19 mouse cellular contexts compared by ENCODE assay signal in the genomic region with DNA sequence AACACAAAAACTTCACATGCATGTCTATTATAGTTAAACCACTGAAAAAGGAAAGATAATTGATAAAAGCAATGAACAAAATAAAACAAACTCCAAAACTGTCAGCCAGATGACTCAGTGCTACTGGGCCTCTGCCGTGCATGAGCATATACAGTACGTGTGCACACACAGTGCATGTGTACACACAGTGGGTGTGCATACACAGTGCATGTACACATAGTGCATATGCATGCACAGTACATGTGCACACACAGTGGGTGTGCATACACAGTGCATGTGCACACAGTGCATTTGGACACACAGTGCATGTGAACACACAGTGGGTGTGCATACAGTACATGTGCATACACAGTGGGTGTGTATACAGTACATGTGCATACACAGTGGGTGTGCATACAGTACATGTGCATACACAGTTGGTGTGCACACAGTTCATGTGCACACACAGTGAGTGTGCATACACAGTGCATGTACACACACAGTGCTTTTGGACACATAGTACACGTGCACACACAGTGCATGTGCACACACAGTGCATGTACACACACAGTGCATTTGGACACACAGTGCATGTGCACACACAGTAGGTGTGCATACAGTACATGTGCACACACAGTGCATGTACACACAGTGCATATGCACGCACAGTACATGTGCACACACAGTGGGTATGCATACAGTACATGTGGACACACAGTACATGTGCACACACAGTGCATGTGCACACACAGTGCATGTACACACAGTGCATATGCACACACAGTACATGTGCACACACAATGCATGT. TPM values are rescaled to one million over a fixed set of nuclear protein-coding genes. Genes with fewer than 3 reads are reported as not detected.
DNase-seq lines count a peak whose midpoint lies in the region; ATAC-seq lines count a peak whose summit lies in the region.
"Had no signal": no experiment of that assay in that cellular context is flagged by ENCODE, and none has a peak within 500 bp of the region (broad histone marks: within the 10 kb centered on the region; RNA-seq: fewer than 3 reads in every experiment).

No protein-coding gene starts in this region.

- DNase-seq in forebrain, embryonic 10.5 days (ENCODE audit: extremely low spot score, low spot score) = no peak
- no peak for DNase-seq in limb, embryonic 11.5 days (ENCODE audit: low spot score)
- DNase-seq in limb, embryonic 10.5 days (ENCODE audit: low spot score) = no peak
- DNase-seq in urinary bladder, adult 2 months (ENCODE audit: low spot score) = no peak
- DNase-seq in urinary bladder, postnatal 4 days (ENCODE audit: low spot score in 2 of 2) = no peak
- DNase-seq: adrenal gland, adult 2 months; cerebellum, adult 18-20 months; gastrocnemius, postnatal 36 days; kidney, adult 8-10 months; liver, postnatal 0 days; spleen, adult 18-20 months; thymus, postnatal 36 days had no signal

- WGBS in forebrain, embryonic 13.5 days = 93% methylated on average over 4 of the region's 4 CpGs
- WGBS in forebrain, embryonic 10.5 days = 95% methylated on average over 4 of the region's 4 CpGs
- 92% methylated on average over 4 of the region's 4 CpGs for WGBS in limb, embryonic 11.5 days
- WGBS in limb, embryonic 10.5 days = 94% methylated on average over 4 of the region's 4 CpGs
- WGBS in neural tube, embryonic 14.5 days = 96% methylated on average over 4 of the region's 4 CpGs
- 95% methylated on average over 4 of the region's 4 CpGs for WGBS in neural tube, embryonic 15.5 days

- peaks cover 14% of the 10 kb centered on the region for H3K4me1 ChIP-seq in forebrain, embryonic 13.5 days
- H3K4me1 ChIP-seq in forebrain, embryonic 10.5 days = peaks cover 12% of the 10 kb centered on the region
- no peaks in the 10 kb centered on the region; the same call in 1 of the 2 replicates for H3K4me1 ChIP-seq in limb, embryonic 11.5 days (ENCODE audit: control insufficient read depth, insufficient read depth, low read length)
- H3K4me1 ChIP-seq in limb, embryonic 10.5 days = peaks cover 13% of the 10 kb centered on the region
- H3K4me1 ChIP-seq in neural tube, embryonic 14.5 days (ENCODE audit: control insufficient read depth, insufficient read depth, low read length) = peaks cover 5% of the 10 kb centered on the region
- H3K4me1 ChIP-seq in neural tube, embryonic 15.5 days = peaks cover 20% of the 10 kb centered on the region

- no peaks in the 10 kb centered on the region for H3K36me3 ChIP-seq in forebrain, embryonic 13.5 days (ENCODE audit: poor library complexity, severe bottlenecking)
- no peaks in the 10 kb centered on the region for H3K36me3 ChIP-seq in forebrain, embryonic 10.5 days (replicated peaks)
- no peaks in the 10 kb centered on the region for H3K36me3 ChIP-seq in limb, embryonic 11.5 days (ENCODE audit: control insufficient read depth, insufficient read depth, low read length)
- H3K36me3 ChIP-seq in limb, embryonic 10.5 days = no peaks in the 10 kb centered on the region
- H3K36me3 ChIP-seq in neural tube, embryonic 14.5 days (ENCODE audit: control insufficient read depth, insufficient read depth, low read length) = no peaks in the 10 kb centered on the region
- no peaks in the 10 kb centered on the region for H3K36me3 ChIP-seq in neural tube, embryonic 15.5 days
- H3K36me3 ChIP-seq: heart, embryonic 13.5 days; midbrain, embryonic 12.5 days; neural tube, embryonic 13.5 days had no signal

- H3K9me3 ChIP-seq in forebrain, embryonic 13.5 days (replicated peaks) = no peaks in the 10 kb centered on the region
- no peaks in the 10 kb centered on the region for H3K9me3 ChIP-seq in forebrain, embryonic 10.5 days
- no peaks in the 10 kb centered on the region for H3K9me3 ChIP-seq in limb, embryonic 11.5 days (ENCODE audit: control insufficient read depth, low read length)
- H3K9me3 ChIP-seq in limb, embryonic 10.5 days (replicated peaks) = no peaks in the 10 kb centered on the region
- H3K9me3 ChIP-seq in neural tube, embryonic 14.5 days (ENCODE audit: control insufficient read depth, low read length) = no peaks in the 10 kb centered on the region
- H3K9me3 ChIP-seq in neural tube, embryonic 15.5 days (replicated peaks) = no peaks in the 10 kb centered on the region
- H3K9me3 ChIP-seq: heart, embryonic 13.5 days; midbrain, embryonic 12.5 days; neural tube, embryonic 13.5 days had no signal

- H3K27me3 ChIP-seq in forebrain, embryonic 13.5 days = peaks cover 18% of the 10 kb centered on the region
- peaks cover 32% of the 10 kb centered on the region for H3K27me3 ChIP-seq in forebrain, embryonic 10.5 days (ENCODE audit: poor library complexity, severe bottlenecking)
- H3K27me3 ChIP-seq in limb, embryonic 11.5 days (ENCODE audit: control insufficient read depth, insufficient read depth, low read length) = peaks cover 11% of the 10 kb centered on the region
- peaks cover 28% of the 10 kb centered on the region for H3K27me3 ChIP-seq in limb, embryonic 10.5 days (ENCODE audit: low read depth, poor library complexity, severe bottlenecking)
- no peaks in the 10 kb centered on the region for H3K27me3 ChIP-seq in neural tube, embryonic 14.5 days (ENCODE audit: control insufficient read depth, insufficient read depth, low read length)
- H3K27me3 ChIP-seq in neural tube, embryonic 15.5 days (replicated peaks) = peaks cover 9% of the 10 kb centered on the region

- no peak overlapping the region for H3K4me2 ChIP-seq in forebrain, embryonic 13.5 days
- H3K4me2 ChIP-seq in limb, embryonic 11.5 days (ENCODE audit: low read depth, severe bottlenecking) = no peak overlapping the region
- H3K4me2 ChIP-seq in neural tube, embryonic 14.5 days (ENCODE audit: low read depth, low read length) = no peak overlapping the region
- H3K4me2 ChIP-seq in neural tube, embryonic 15.5 days = no peak overlapping the region
- H3K4me2 ChIP-seq: heart, embryonic 13.5 days; midbrain, embryonic 12.5 days; neural tube, embryonic 13.5 days had no signal

- 0 out of 2 replicates have a peak, but pooled peaks have one; percentile 19 for ATAC-seq in forebrain, embryonic 13.5 days
- peak; percentile 33; the same call in 1 of the 2 replicates for ATAC-seq in limb, embryonic 11.5 days (ENCODE audit: insufficient number of reproducible peaks, low FRiP score, low TSS enrichment, low read depth)
- ATAC-seq in neural tube, embryonic 14.5 days (ENCODE audit: low read depth) = peak; percentile 25; the same call in 1 of the 2 replicates
- no peak for ATAC-seq in neural tube, embryonic 15.5 days (ENCODE audit: low FRiP score)
- ATAC-seq: liver, postnatal 0 days had no signal

- H3K9ac ChIP-seq in forebrain, embryonic 13.5 days = no peak overlapping the region
- H3K9ac ChIP-seq in limb, embryonic 11.5 days (ENCODE audit: low read length) = no peak overlapping the region
- no peak overlapping the region for H3K9ac ChIP-seq in neural tube, embryonic 14.5 days (replicated peaks; ENCODE audit: low read depth, low read length)
- no peak overlapping the region for H3K9ac ChIP-seq in neural tube, embryonic 15.5 days (replicated peaks)
- H3K9ac ChIP-seq: heart, embryonic 13.5 days; liver, postnatal 0 days; midbrain, embryonic 12.5 days; neural tube, embryonic 13.5 days had no signal

- H3K27ac ChIP-seq in forebrain, embryonic 13.5 days = no peak overlapping the region
- H3K27ac ChIP-seq in forebrain, embryonic 10.5 days = no peak overlapping the region
- no peak overlapping the region for H3K27ac ChIP-seq in limb, embryonic 11.5 days (replicated peaks; ENCODE audit: low read depth, low read length)
- no peak overlapping the region for H3K27ac ChIP-seq in limb, embryonic 10.5 days
- H3K27ac ChIP-seq in neural tube, embryonic 14.5 days (ENCODE audit: low read depth, low read length) = no peak overlapping the region
- no peak overlapping the region for H3K27ac ChIP-seq in neural tube, embryonic 15.5 days (replicated peaks)
- H3K27ac ChIP-seq: heart, embryonic 13.5 days; midbrain, embryonic 12.5 days; neural tube, embryonic 13.5 days had no signal

- no peak overlapping the region for H3K4me3 ChIP-seq in forebrain, embryonic 13.5 days
- H3K4me3 ChIP-seq in forebrain, embryonic 10.5 days = no peak overlapping the region
- no peak overlapping the region for H3K4me3 ChIP-seq in limb, embryonic 11.5 days (ENCODE audit: low read depth, low read length)
- no peak overlapping the region for H3K4me3 ChIP-seq in limb, embryonic 10.5 days
- H3K4me3 ChIP-seq in neural tube, embryonic 14.5 days (ENCODE audit: low read depth, low read length) = no peak overlapping the region
- no peak overlapping the region for H3K4me3 ChIP-seq in neural tube, embryonic 15.5 days (replicated peaks)
- H3K4me3 ChIP-seq: heart, embryonic 13.5 days; layer of hippocampus, adult 2 months; midbrain, embryonic 12.5 days; neural tube, embryonic 13.5 days had no signal

RNA-seq across cellular contexts. Expression of a gene that starts 4.7 kb away (rescaled TPM):
- 43.4 and 44.8 TPM in 2 replicates for polyA plus RNA-seq in forebrain, embryonic 13.5 days (2015; fragmentation: Nextera tagmentation; extraction: Ambion mirVana)
- polyA plus RNA-seq in forebrain, embryonic 10.5 days (2016; fragmentation: Nextera tagmentation; extraction: Ambion mirVana) = 7.6 and 8.7 TPM in 2 replicates
- polyA plus RNA-seq in limb, embryonic 11.5 days (2014; fragmentation: Nextera tagmentation; extraction: Ambion mirVana) = 14.1 and 16.4 TPM in 2 replicates
- polyA plus RNA-seq in limb, embryonic 10.5 days (2016; fragmentation: Nextera tagmentation; extraction: Ambion mirVana) = 8.8 and 11.9 TPM in 2 replicates
- polyA plus RNA-seq in neural tube, embryonic 14.5 days (2014; fragmentation: Nextera tagmentation; extraction: Ambion mirVana) = 43.4 and 57.9 TPM in 2 replicates
- 42.0 and 50.9 TPM in 2 replicates for polyA plus RNA-seq in neural tube, embryonic 15.5 days (2015; fragmentation: Nextera tagmentation; extraction: Ambion mirVana)
- 31.1 and 32.7 TPM in 2 replicates for polyA plus RNA-seq in urinary bladder, adult 2 months (2012; rRNA removed)

RNA-seq across cellular contexts. Expression of a gene that starts 9.4 kb away (rescaled TPM):
- polyA plus RNA-seq in forebrain, embryonic 13.5 days (2015; fragmentation: Nextera tagmentation; extraction: Ambion mirVana) = 0.56 and 0.72 TPM in 2 replicates
- polyA plus RNA-seq in forebrain, embryonic 10.5 days (2016; fragmentation: Nextera tagmentation; extraction: Ambion mirVana) = not detected in 2 replicates
- 0.31 TPM in 1 of 2 replicates, not detected in the other for polyA plus RNA-seq in limb, embryonic 11.5 days (2014; fragmentation: Nextera tagmentation; extraction: Ambion mirVana)
- polyA plus RNA-seq in limb, embryonic 10.5 days (2016; fragmentation: Nextera tagmentation; extraction: Ambion mirVana) = not detected in 2 replicates
- not detected in 2 replicates for polyA plus RNA-seq in neural tube, embryonic 14.5 days (2014; fragmentation: Nextera tagmentation; extraction: Ambion mirVana)
- 0.13 and 0.29 TPM in 2 replicates for polyA plus RNA-seq in neural tube, embryonic 15.5 days (2015; fragmentation: Nextera tagmentation; extraction: Ambion mirVana)
- polyA plus RNA-seq in urinary bladder, adult 2 months (2012; rRNA removed) = 0.10 and 0.12 TPM in 2 replicates
- polyA plus RNA-seq: adrenal gland, adult 2 months; heart, embryonic 13.5 days; liver, postnatal 0 days; midbrain, embryonic 12.5 days; neural tube, embryonic 13.5 days had no signal
